Mouse (Mus musculus) spleen, adult 2 months (tissue): Measurements from ENCODE around the gene Chrna10. TPM values are rescaled to one million over a fixed set of nuclear protein-coding genes. Genes with fewer than 3 reads are reported as not detected.
A peak's percentile ranks its signal among the peaks of the same experiment; 100 is the strongest.

Source experiments
- DNase-seq, 2 experiments: peaks; one replicate each; pipeline versions ENCODE4 v3.0.0 to v3.0.0-alpha.2; 2012 to 2021; ENCODE audit warnings: low spot score in 2 of 2, low read depth in 1 of 2
- H3K27ac ChIP-seq: fragments of 200-500 bp; 2 replicates; pipeline ENCODE4 v1.5.1; 2012; ENCODE audit warnings: low read length, inconsistent platforms; ENCODE audit not compliant: insufficient read depth
- H3K27me3 ChIP-seq: fragments of 200-500 bp; 2 replicates; pipeline ENCODE4 v1.6.1; 2012; ENCODE audit warnings: mild to moderate bottlenecking, moderate library complexity, low read length, inconsistent platforms; ENCODE audit not compliant: control insufficient read depth, insufficient read depth
- H3K36me3 ChIP-seq: fragments of 200-500 bp; 2 replicates; pipeline ENCODE4 v1.6.1; 2012; ENCODE audit warnings: mild to moderate bottlenecking, low read length, inconsistent platforms; ENCODE audit not compliant: control insufficient read depth, insufficient read depth
- H3K4me1 ChIP-seq: fragments of 200-500 bp; 2 replicates; pipeline ENCODE4 v1.6.1; 2011; ENCODE audit warnings: inconsistent platforms; ENCODE audit not compliant: control insufficient read depth, insufficient read depth, insufficient read length
- H3K4me3 ChIP-seq: fragments of 200-500 bp; 2 replicates; pipeline ENCODE4 v1.5.1; 2011; ENCODE audit warnings: mild to moderate bottlenecking, inconsistent platforms; ENCODE audit not compliant: insufficient read depth, insufficient read length; ENCODE audit errors: extremely low read depth
- CTCF ChIP-seq: fragments of 200-500 bp; IDR thresholded peaks from 2 replicates; pipeline ENCODE4 v1.5.1; 2011; ENCODE audit warnings: mild to moderate bottlenecking, inconsistent platforms; ENCODE audit not compliant: insufficient read depth, insufficient read length, insufficient replicate concordance; ENCODE audit errors: extremely low read depth
- POLR2A ChIP-seq: fragments of 200-500 bp; IDR thresholded peaks from 2 replicates; pipeline ENCODE4 v1.6.1; 2011; ENCODE audit warnings: low read depth, low read length, inconsistent platforms
- WGBS: fragments of 180-500 bp; shearing (Covaris S2); methylation state at CpG from one replicate; pipeline ENCODE4 v1.1.7; 2018; 5-methylcytosine and 5-hydroxymethylcytosine counted together
- polyA plus RNA-seq: library from polyadenylated mRNA; depleted of rRNA; stranded (reverse); fragments of >200 nt; gene quantifications from 2 replicates; pipeline ENCODE4 v1.2.3, GENCODE M21; 2012

Chrna10 gene
- polyA plus RNA-seq, 1 experiment: 0.04 TPM

- Histone ChIP-seq H3K36me3 (no peaks in the 10 kb centered on the region), H3K4me3 (no peak overlapping the region), H3K4me1 (peaks cover 13% of the 10 kb centered on the region), H3K27me3 (no peaks in the 10 kb centered on the region), H3K27ac (no peak overlapping the region)
- 88% methylated on average over 8 of the region's 8 CpGs for WGBS
- TF ChIP-seq CTCF (no peak), POLR2A (no peak)
- no peak for DNase-seq
Measured at GRCm38 (mm10) chr7:102102241-102102640, 14.4 kb downstream of the Chrna10 start.

GRCm38 (mm10) chr7:102101487-102101886 is 15.1 kb downstream of the Chrna10 start, which contains the start of gene Art1:
Gene Art1 (plus strand): TSS chr7:102101743.
- WGBS: 82% methylated on average over 5 of the region's 5 CpGs
- DNase-seq: no peak
- Histone ChIP-seq H3K4me3 (no peak within 1 kb of the TSS), H3K4me1 (peaks cover 8% of the 10 kb centered on the region; the same call in 1 of the 2 replicates), H3K27ac (no peak within 1 kb of the TSS), H3K27me3 (no peaks in the 10 kb centered on the region), H3K36me3 (no peaks in the 10 kb centered on the region)
- TF ChIP-seq POLR2A (no peak), CTCF (no peak)

- Histone ChIP-seq H3K4me3 (no peak overlapping the region), H3K27ac (no peak overlapping the region), H3K36me3 (no peaks in the 10 kb centered on the region), H3K4me1 (peaks cover 8% of the 10 kb centered on the region; the same call in 1 of the 2 replicates), H3K27me3 (no peaks in the 10 kb centered on the region)
- TF ChIP-seq CTCF: no peak
- no peak for TF ChIP-seq POLR2A
- DNase-seq: no peak
- 84% methylated on average over 5 of the region's 5 CpGs for WGBS
Measured at GRCm38 (mm10) chr7:102100868-102101267, 15.8 kb downstream of the Chrna10 start.

GRCm38 (mm10) chr7:102099760-102100661 is 16.6 kb downstream of the Chrna10 start:
- Histone ChIP-seq H3K4me3 (peak overlapping the region; percentile 50), H3K4me1 (peaks cover 8% of the 10 kb centered on the region; the same call in 1 of the 2 replicates), H3K27me3 (no peaks in the 10 kb centered on the region), H3K36me3 (no peaks in the 10 kb centered on the region), H3K27ac (no peak overlapping the region)
- DNase-seq: peak; percentile 16 to 65
- WGBS: 14% methylated on average over 30 of the region's 30 CpGs
- no peak for TF ChIP-seq CTCF
- no peak for TF ChIP-seq POLR2A

GRCm38 (mm10) chr7:102087336-102087735 is 29.3 kb downstream of the Chrna10 start:
- Histone ChIP-seq H3K4me3 (no peak overlapping the region), H3K4me1 (no peaks in the 10 kb centered on the region), H3K27ac (no peak overlapping the region), H3K27me3 (no peaks in the 10 kb centered on the region), H3K36me3 (peaks cover 3% of the 10 kb centered on the region; the same call in 1 of the 2 replicates)
- DNase-seq: no peak
- no peak for TF ChIP-seq POLR2A
- TF ChIP-seq CTCF: no peak
- WGBS: 84% methylated on average over 4 of the region's 4 CpGs

- no peak for DNase-seq
- Histone ChIP-seq H3K36me3 (peaks cover 17% of the 10 kb centered on the region), H3K4me1 (no peaks in the 10 kb centered on the region), H3K4me3 (no peak overlapping the region), H3K27me3 (no peaks in the 10 kb centered on the region), H3K27ac (no peak overlapping the region)
- TF ChIP-seq CTCF (no peak), POLR2A (no peak)
- 90% methylated on average over 26 of the region's 26 CpGs for WGBS
Measured at GRCm38 (mm10) chr7:102084041-102084696, 32.5 kb downstream of the Chrna10 start.
